Mouse (Mus musculus) spleen, adult 2 months (tissue): ENCODE measurements around the gene Cfap61.

Experiments
- CTCF ChIP-seq: fragments of 200-500 bp; IDR thresholded peaks from 2 replicates; pipeline ENCODE4 v1.5.1; 2011; ENCODE audit warnings: mild to moderate bottlenecking, inconsistent platforms; ENCODE audit not compliant: insufficient read depth, insufficient read length, insufficient replicate concordance; ENCODE audit errors: extremely low read depth
- POLR2A ChIP-seq: fragments of 200-500 bp; IDR thresholded peaks from 2 replicates; pipeline ENCODE4 v1.6.1; 2011; ENCODE audit warnings: low read depth, low read length, inconsistent platforms

DNA sequence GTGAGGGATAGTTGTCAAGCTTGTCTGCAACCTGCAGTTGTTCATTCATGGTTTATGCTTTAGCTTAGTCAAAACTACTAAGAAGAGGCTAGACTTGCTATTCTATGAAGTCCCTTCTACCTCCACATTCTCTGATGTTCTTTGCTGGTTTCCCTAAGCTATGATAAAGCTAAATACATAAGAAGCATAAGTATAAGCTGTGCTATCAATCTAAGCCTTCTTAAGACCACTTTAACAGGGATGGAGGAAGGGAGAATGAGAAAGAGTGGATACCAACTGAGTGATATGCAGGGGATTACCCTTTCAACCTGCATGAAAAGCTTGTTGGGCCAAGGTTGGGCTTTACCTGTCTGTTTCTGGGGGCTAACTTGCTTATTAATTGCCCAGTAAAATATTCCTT lies 321.1 kb downstream of the Cfap61 start:
- TF ChIP-seq CTCF (no peak), POLR2A (no peak)
